Mouse (Mus musculus): ENCODE data around the gene Ngdn. TPM values are rescaled to one million over a fixed set of nuclear protein-coding genes. Genes with fewer than 3 reads are reported as not detected.

Gene Ngdn
- polyA plus RNA-seq (2012; fragmentation: generic; extraction: Trizol): 10 to 100 TPM; 11.8 to 40.7 TPM

DNA sequence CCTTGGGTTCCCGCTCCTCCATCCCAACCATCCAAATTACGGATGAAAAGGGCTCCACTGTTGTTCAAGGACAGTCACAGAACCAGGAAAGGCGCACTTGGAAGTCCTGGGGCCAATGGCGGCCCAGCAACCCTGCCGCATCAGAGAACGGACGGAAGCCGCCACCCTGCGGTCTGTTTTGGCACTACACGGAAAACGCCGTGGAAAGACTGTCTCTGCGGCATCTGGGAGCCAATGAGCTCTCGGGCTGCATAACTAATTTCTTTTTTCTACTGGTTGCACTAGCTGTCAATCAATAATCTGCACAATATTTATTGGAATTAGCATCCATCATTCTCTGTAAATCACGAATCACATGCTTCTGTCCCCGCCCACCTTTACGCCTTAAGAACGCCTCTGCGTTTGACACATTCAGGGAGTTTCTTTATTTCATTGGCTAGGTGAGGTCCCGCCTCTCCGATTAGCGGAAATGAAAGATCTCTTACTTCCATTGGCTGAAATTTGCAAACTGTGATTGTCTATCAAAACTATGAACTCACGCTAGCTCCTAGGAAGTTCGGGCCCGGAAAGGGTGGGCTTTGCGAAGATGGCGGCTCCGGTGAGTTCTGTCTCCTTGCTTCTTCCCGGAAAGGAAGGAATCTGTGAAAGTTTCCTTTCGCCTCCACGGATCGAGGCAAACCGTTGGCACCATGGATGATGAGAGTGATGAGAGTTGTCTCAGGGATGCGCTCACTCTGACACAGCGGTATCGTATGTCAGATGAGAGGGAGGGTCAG lies at the start of gene Ngdn:
Gene Ngdn, plus strand, starts transcription at position 464 of the 776 bp plus-strand sequence.

DNA sequence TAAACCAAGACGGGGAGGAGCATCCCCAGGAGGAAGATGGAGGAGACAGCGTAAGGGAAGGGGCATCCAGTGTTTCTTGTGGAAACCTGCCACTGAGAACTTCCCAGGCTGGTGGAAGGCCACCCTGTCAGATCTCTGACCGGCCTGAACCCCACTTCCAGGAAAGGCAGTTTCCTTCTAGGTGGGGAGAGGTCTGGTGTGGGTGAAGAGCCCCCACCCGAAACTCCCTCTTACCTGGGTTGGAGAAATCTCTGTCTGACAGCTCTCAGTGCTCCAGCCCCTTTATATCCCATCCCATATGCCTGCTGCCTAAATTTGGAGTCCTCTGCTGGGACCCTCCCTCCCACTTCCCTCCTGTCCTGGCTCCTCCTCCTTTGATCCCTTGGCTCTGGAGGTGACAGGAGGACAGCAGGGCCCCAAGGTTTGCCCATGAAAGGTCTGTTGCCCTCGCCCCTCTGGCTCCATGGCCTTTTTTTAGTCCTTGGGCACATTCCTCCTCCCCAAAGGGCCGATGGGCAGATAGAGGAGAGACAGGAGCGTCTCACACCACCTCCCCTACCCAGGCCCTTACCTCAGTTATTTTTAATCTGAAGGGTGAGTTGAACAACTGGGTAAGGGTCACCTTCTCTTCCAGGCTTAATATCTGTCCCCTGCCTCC lies 48.8 kb upstream of the Ngdn start, which contains the start of gene Myh6:
Gene Myh6, minus strand, starts transcription at position 608 of the 658 bp plus-strand sequence.

DNA sequence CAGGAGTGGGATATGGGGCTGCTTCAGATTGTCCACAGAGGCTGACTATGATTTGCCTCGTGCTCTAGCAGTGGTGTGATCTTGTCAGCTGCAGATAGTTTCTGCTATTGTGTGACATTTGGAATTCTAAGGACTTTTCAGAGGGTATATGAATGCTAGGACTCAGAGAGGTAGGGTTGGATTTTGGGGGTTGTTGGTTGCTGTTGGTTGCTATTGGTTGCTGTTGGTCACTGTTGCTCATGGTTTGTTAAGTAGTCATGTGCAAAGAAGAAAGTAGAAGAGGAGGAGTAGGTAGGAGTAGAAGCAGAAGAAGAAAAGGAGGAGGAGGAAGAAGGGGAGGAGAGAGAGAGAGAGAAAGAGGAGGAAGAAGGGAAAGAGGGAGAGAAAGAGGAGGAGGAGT lies 38.6 kb upstream of the Ngdn start, which contains the start of gene Gm17428:
Gene Gm17428, plus strand, starts transcription at position 301 of the 400 bp plus-strand sequence.

DNA sequence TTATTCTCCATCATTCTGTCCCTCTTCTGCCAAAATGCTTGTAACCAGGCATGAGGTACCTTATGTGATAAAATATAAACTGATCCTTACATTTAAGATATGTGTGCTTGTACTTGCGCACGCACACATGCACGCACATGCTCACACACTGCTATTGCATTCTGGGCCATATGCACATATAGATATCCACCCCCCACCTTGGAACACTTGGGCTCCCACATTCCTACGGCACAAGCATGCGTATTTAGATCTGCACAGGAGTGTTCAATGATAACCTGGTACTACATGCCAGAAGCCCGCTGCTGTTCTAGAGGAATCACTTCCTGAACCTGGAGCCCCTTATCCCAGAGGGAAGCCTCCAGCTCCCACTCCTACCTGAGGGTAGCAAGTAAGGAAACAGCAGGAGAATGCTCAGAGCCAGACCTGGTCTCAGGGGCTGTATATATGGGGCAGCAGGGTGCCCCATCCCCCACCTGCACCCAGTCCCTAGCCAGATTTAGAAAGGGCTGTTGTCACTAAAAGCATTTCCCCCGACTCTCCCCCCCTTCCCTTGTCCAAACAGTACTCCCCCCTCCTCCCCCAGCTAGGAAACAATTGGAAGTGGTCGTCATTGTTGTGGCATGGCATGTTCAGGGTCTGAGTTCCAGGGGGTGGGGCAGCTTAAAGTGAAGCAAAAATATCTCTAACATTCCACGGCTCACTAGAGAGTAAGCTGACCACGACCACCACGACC lies 21.0 kb upstream of the Ngdn start, which contains the start of gene Myh7:
Gene Myh7, minus strand, starts transcription at position 491 of the 733 bp plus-strand sequence.

Other genes starting within 250 kb of the Ngdn start
- under 1 TPM in 1 of 2 experiments, not detected in 1; 0.01 TPM for gene Slc7a8, start 233.5 kb upstream of the Ngdn start, polyA plus RNA-seq (2012; fragmentation: generic; extraction: Trizol)
- gene Rnf212b, start 201.3 kb upstream of the Ngdn start, polyA plus RNA-seq (2012; fragmentation: generic; extraction: Trizol): not detected
- gene Homez, start 144.5 kb upstream of the Ngdn start, polyA plus RNA-seq (2012; fragmentation: generic; extraction: Trizol): 1 to 10 TPM in 1 of 2 experiments, under 1 TPM in 1; 0.33 to 2.6 TPM
- gene Ppp1r3e, start 137.9 kb upstream of the Ngdn start, polyA plus RNA-seq (2012; fragmentation: generic; extraction: Trizol): under 1 TPM; 0.53 to 0.73 TPM
- 10 to 100 TPM in 1 of 2 experiments, 1 to 10 TPM in 1; 2.4 to 13.8 TPM for gene Bcl2l2, start 132.1 kb upstream of the Ngdn start, polyA plus RNA-seq (2012; fragmentation: generic; extraction: Trizol)
- gene Gm20521, start 132.0 kb upstream of the Ngdn start, polyA plus RNA-seq (2012; fragmentation: generic; extraction: Trizol): 1 to 10 TPM in 1 of 2 experiments, under 1 TPM in 1; 0.08 to 1.2 TPM
- 100 to 1,000 TPM in 1 of 2 experiments, 10 to 100 TPM in 1; 99.1 to 108 TPM for gene Pabpn1, start 123.0 kb upstream of the Ngdn start, polyA plus RNA-seq (2012; fragmentation: generic; extraction: Trizol)
- gene Slc22a17, start 102.3 kb upstream of the Ngdn start, polyA plus RNA-seq (2012; fragmentation: generic; extraction: Trizol): under 1 TPM; 0.01 to 0.37 TPM
- under 1 TPM in 1 of 2 experiments, not detected in 1; 0.05 TPM for gene Efs, start 89.3 kb upstream of the Ngdn start, polyA plus RNA-seq (2012; fragmentation: generic; extraction: Trizol)
- gene Il25, start 82.8 kb upstream of the Ngdn start, polyA plus RNA-seq (2012; fragmentation: generic; extraction: Trizol): not detected
- not detected for gene Cmtm5, start 79.2 kb upstream of the Ngdn start, polyA plus RNA-seq (2012; fragmentation: generic; extraction: Trizol)
- not detected for gene Myh6, start 48.5 kb upstream of the Ngdn start, polyA plus RNA-seq (2012; fragmentation: generic; extraction: Trizol)
- not detected for gene Gm17428, start 38.5 kb upstream of the Ngdn start, polyA plus RNA-seq (2012; fragmentation: generic; extraction: Trizol)
- under 1 TPM; 0.05 to 0.07 TPM for gene Myh7, start 20.8 kb upstream of the Ngdn start, polyA plus RNA-seq (2012; fragmentation: generic; extraction: Trizol)
- under 1 TPM; 0.08 to 0.59 TPM for gene Zfhx2, start 76.9 kb downstream of the Ngdn start, polyA plus RNA-seq (2012; fragmentation: generic; extraction: Trizol)
- 10 to 100 TPM in 1 of 2 experiments, 1 to 10 TPM in 1; 3.1 to 11.9 TPM for gene Thtpa, start 79.3 kb downstream of the Ngdn start, polyA plus RNA-seq (2012; fragmentation: generic; extraction: Trizol)
- 1 to 10 TPM; 4.9 to 6.1 TPM for gene Ap1g2, start 91.1 kb downstream of the Ngdn start, polyA plus RNA-seq (2012; fragmentation: generic; extraction: Trizol)
- under 1 TPM in 1 of 2 experiments, not detected in 1; 0.01 TPM for gene Jph4, start 101.5 kb downstream of the Ngdn start, polyA plus RNA-seq (2012; fragmentation: generic; extraction: Trizol)
- gene Dhrs2, start 206.6 kb downstream of the Ngdn start, polyA plus RNA-seq (2012; fragmentation: generic; extraction: Trizol): not detected

All from C3H10T1/2 (cell line).